Mouse (Mus musculus) embryonic facial prominence, embryonic 12.5 days (tissue): ENCODE data around the gene Lpxn. TPM values are rescaled to one million over a fixed set of nuclear protein-coding genes. Genes with fewer than 3 reads are reported as not detected.

Source experiments
- polyA plus RNA-seq: library from polyadenylated mRNA; unstranded; fragments of >200 nt; fragmentation: Nextera tagmentation; extraction: Ambion mirVana; gene quantifications from 2 replicates; pipeline ENCODE4 v1.2.1, GENCODE M21; 2016

Gene Lpxn
- polyA plus RNA-seq, 1 experiment from 2014 or later: 1.1 TPM

Other genes with a start within 250 kb of the Lpxn start
- gene Gm4952, start 196.2 kb upstream of the Lpxn start, polyA plus RNA-seq: 0.06 and 0.10 TPM in 2 replicates
- not detected in 2 replicates for gene Glyat, start 162.9 kb upstream of the Lpxn start, polyA plus RNA-seq
- not detected in 2 replicates for gene Olfr1442, start 125.8 kb upstream of the Lpxn start, polyA plus RNA-seq
- gene Olfr1443, start 118.1 kb upstream of the Lpxn start, polyA plus RNA-seq: not detected in 2 replicates
- gene Keg1, start 100.4 kb upstream of the Lpxn start, polyA plus RNA-seq: not detected in 2 replicates
- gene Cntf, start 30.6 kb upstream of the Lpxn start, polyA plus RNA-seq: 2.2 and 2.7 TPM in 2 replicates
- 17.0 and 18.5 TPM in 2 replicates for gene Zfp91, start 67 bp upstream of the Lpxn start, polyA plus RNA-seq
- not detected in 2 replicates for gene Gm5244, start 50.5 kb downstream of the Lpxn start, polyA plus RNA-seq
- gene Olfr1444, start 61.1 kb downstream of the Lpxn start, polyA plus RNA-seq: not detected in 2 replicates
- gene Olfr1445, start 87.7 kb downstream of the Lpxn start, polyA plus RNA-seq: not detected in 2 replicates
- 0.32 TPM in 1 of 2 replicates, not detected in the other for gene Olfr1446, start 97.3 kb downstream of the Lpxn start, polyA plus RNA-seq
- gene Olfr1447, start 107.5 kb downstream of the Lpxn start, polyA plus RNA-seq: not detected in 2 replicates
- not detected in 2 replicates for gene Olfr1448, start 128.2 kb downstream of the Lpxn start, polyA plus RNA-seq
- gene Olfr1449, start 134.6 kb downstream of the Lpxn start, polyA plus RNA-seq: not detected in 2 replicates
- not detected in 2 replicates for gene Olfr1450, start 154.1 kb downstream of the Lpxn start, polyA plus RNA-seq
- gene Olfr1451, start 198.8 kb downstream of the Lpxn start, polyA plus RNA-seq: not detected in 2 replicates
- gene Olfr1453, start 232.1 kb downstream of the Lpxn start, polyA plus RNA-seq: not detected in 2 replicates